Mouse (Mus musculus): ENCODE results near the gene Dbx1.

- TF ChIP-seq CTCF (IDR thresholded peaks at IDR 0.05; ENCODE audit: low read depth, low read length) (no peak), POLR2AphosphoS5 (IDR thresholded peaks at IDR 0.05; ENCODE audit: insufficient replicate concordance, low read depth, low read length) (no peak), TAL1 (conservative IDR thresholded peaks at IDR 0.05; ENCODE audit: low read depth, low read length) (no peak), GATA1 (IDR thresholded peaks at IDR 0.05; ENCODE audit: borderline replicate concordance, low read length) (no peak)
Measured at GRCm38 (mm10) chr7:49599950-49600349, 36.7 kb downstream of the Dbx1 start.
